Mouse (Mus musculus): ENCODE measurements around the gene Panx2. TPM values are rescaled to one million over a fixed set of nuclear protein-coding genes. Genes with fewer than 3 reads are reported as not detected.

The Panx2 gene
- not detected in 2 replicates for polyA plus RNA-seq (2012; ENCODE audit: insufficient read depth, insufficient read length, missing spikeins)

GRCm38 (mm10) chr15:89059161-89059931 is at the start of gene Panx2:
Gene Panx2, plus strand, starts transcription at chr15:89059734.
- peak within 1 kb of the TSS; percentile 42 for H3K4me3 ChIP-seq (ENCODE audit: insufficient read depth, low read depth, low read length)
- no peaks in the 10 kb centered on the region for H3K4me1 ChIP-seq (ENCODE audit: control insufficient read depth, insufficient read depth, insufficient read length, low read length)
- no peak within 1 kb of the TSS for H3K27ac ChIP-seq (replicated peaks; ENCODE audit: low read depth, low read length)

DNA sequence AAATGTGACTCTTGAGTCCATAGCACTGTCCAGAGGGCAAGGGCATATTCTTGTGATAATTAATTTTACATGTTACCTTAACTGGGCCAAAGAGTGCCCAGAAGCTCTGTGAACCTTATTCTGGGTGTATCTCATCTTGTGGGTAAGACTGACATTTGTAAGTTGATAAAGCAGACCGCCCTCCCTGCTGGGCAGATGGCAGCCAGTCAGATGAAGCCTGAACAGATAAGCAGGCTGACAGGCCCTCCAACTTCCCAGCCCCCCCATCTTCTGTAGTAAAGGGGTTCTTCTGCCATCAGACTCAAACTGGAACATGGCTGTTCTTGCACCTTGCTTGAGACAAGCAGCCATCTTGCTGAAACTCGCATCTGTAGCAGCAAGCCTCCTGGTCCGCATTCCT is 42.8 kb upstream of the Panx2 start:
- H3K4me3 ChIP-seq (ENCODE audit: insufficient read depth, low read depth, low read length): no peak overlapping the region
- H3K4me1 ChIP-seq (ENCODE audit: control insufficient read depth, insufficient read depth, insufficient read length, low read length): no peaks in the 10 kb centered on the region
- no peak overlapping the region for H3K27ac ChIP-seq (replicated peaks; ENCODE audit: low read depth, low read length)

GRCm38 (mm10) chr15:89020085-89020484 is 39.4 kb upstream of the Panx2 start:
- Histone ChIP-seq H3K27ac (replicated peaks; ENCODE audit: low read depth, low read length) (no peak overlapping the region), H3K4me3 (ENCODE audit: insufficient read depth, low read depth, low read length) (no peak overlapping the region), H3K4me1 (ENCODE audit: control insufficient read depth, insufficient read depth, insufficient read length, low read length) (no peaks in the 10 kb centered on the region)

- H3K27ac ChIP-seq (replicated peaks; ENCODE audit: low read depth, low read length): no peak overlapping the region
Measured at GRCm38 (mm10) chr15:89020492-89020891, 39.0 kb upstream of the Panx2 start.

DNA sequence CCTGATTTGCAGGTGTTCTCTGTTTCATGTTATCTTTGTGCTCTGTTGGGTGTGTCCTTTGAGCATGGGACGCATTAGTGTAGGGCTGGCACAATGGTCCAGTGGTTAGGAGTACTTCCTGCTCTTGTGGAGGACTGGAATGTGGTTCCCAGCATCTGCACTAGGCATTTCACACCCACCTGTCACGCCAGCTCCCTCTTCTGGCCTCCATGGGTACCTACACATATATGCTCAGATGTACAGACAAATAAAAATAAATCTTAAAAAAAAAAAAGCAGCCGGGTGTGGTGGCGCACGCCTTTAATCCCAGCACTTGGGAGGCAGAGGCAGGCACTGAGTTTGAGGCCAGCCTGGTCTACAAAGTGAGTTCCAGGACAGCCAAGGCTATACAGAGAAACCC is 15.2 kb upstream of the Panx2 start:
- H3K4me1 ChIP-seq (ENCODE audit: control insufficient read depth, insufficient read depth, insufficient read length, low read length): no peaks in the 10 kb centered on the region
- no peak overlapping the region for H3K27ac ChIP-seq (replicated peaks; ENCODE audit: low read depth, low read length)
- no peak overlapping the region for H3K4me3 ChIP-seq (ENCODE audit: insufficient read depth, low read depth, low read length)

More at GRCm38 (mm10) chr15:89020492-89020891, 39.0 kb upstream of the Panx2 start:
- Histone ChIP-seq H3K4me1 (ENCODE audit: control insufficient read depth, insufficient read depth, insufficient read length, low read length) (no peaks in the 10 kb centered on the region), H3K4me3 (ENCODE audit: insufficient read depth, low read depth, low read length) (no peak overlapping the region)

GRCm38 (mm10) chr15:89046356-89046755 is 13.2 kb upstream of the Panx2 start:
- H3K4me1 ChIP-seq (ENCODE audit: control insufficient read depth, insufficient read depth, insufficient read length, low read length): no peaks in the 10 kb centered on the region
- no peak overlapping the region for H3K27ac ChIP-seq (replicated peaks; ENCODE audit: low read depth, low read length)

GRCm38 (mm10) chr15:89054666-89055065 is 4.9 kb upstream of the Panx2 start:
- no peaks in the 10 kb centered on the region for H3K4me1 ChIP-seq (ENCODE audit: control insufficient read depth, insufficient read depth, insufficient read length, low read length)
- H3K4me3 ChIP-seq (ENCODE audit: insufficient read depth, low read depth, low read length): no peak overlapping the region
- no peak overlapping the region for H3K27ac ChIP-seq (replicated peaks; ENCODE audit: low read depth, low read length)

More at GRCm38 (mm10) chr15:89046356-89046755, 13.2 kb upstream of the Panx2 start:
- no peak overlapping the region for H3K4me3 ChIP-seq (ENCODE audit: insufficient read depth, low read depth, low read length)

DNA sequence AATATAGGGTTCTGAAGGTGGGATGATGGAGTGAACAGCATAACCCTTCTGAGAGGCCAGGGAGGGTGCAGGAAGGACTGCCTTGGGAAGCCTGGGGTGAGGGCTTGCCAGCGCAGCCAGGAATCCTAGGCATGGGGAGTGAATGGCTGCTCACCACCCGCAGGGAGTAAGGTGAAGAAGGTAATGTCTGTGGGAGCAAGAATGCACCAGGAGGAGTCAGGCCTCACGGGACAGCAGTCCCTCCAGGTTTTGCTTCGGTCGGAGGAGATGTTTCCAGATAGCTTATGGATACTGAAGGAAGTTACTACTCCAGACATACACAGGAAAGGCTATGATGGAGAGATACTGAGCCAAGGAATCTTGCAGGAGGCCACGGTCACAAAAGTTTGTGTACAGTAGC is 798 bp upstream of the Panx2 start:
- no peaks in the 10 kb centered on the region for H3K4me1 ChIP-seq (ENCODE audit: control insufficient read depth, insufficient read depth, insufficient read length, low read length)
- H3K27ac ChIP-seq (replicated peaks; ENCODE audit: low read depth, low read length): no peak overlapping the region
- H3K4me3 ChIP-seq (ENCODE audit: insufficient read depth, low read depth, low read length): no peak overlapping the region

GRCm38 (mm10) chr15:89060032-89060681 is 623 bp downstream of the Panx2 start:
- no peak overlapping the region for H3K27ac ChIP-seq (replicated peaks; ENCODE audit: low read depth, low read length)
- H3K4me3 ChIP-seq (ENCODE audit: insufficient read depth, low read depth, low read length): peak overlapping the region; percentile 42
- no peaks in the 10 kb centered on the region for H3K4me1 ChIP-seq (ENCODE audit: control insufficient read depth, insufficient read depth, insufficient read length, low read length)

DNA sequence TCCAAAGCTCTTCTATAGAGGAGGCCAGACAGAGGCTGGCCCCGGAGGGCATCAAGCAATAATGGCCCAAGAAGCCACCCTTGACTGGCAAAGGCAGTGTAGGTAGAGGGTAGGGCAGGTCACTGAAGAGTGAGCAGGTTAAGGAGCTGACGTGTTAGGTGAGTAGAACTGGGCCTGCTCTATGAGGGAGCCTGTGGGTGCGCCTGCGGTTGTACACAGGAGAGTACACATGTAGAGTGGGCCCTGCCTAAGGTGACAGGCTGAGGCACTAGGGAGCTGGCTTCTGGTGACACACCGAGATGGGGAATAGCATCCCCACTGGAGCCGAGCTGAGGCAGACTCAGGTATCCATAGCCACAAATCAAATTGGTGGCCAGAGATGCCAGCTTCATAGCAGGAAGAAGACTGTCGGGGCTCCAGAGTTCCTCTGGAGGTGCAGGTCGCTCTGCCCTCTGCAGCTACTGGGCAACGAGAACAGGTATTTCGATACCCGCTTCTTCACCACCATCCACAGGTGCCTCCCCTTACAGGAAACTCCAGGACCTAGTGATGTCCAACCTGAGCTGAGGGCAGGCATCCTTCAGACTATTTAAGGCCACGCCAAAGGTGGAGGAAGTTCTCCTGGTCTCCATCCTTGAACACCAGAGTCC is 1.4 kb downstream of the Panx2 start:
- Histone ChIP-seq H3K4me3 (ENCODE audit: insufficient read depth, low read depth, low read length) (no peak overlapping the region), H3K4me1 (ENCODE audit: control insufficient read depth, insufficient read depth, insufficient read length, low read length) (no peaks in the 10 kb centered on the region), H3K27ac (replicated peaks; ENCODE audit: low read depth, low read length) (no peak overlapping the region)

- no peaks in the 10 kb centered on the region for H3K4me1 ChIP-seq (ENCODE audit: control insufficient read depth, insufficient read depth, insufficient read length, low read length)
- H3K4me3 ChIP-seq (ENCODE audit: insufficient read depth, low read depth, low read length): no peak overlapping the region
- H3K27ac ChIP-seq (replicated peaks; ENCODE audit: low read depth, low read length): no peak overlapping the region
Measured at GRCm38 (mm10) chr15:89061761-89062517, 2.4 kb downstream of the Panx2 start.

DNA sequence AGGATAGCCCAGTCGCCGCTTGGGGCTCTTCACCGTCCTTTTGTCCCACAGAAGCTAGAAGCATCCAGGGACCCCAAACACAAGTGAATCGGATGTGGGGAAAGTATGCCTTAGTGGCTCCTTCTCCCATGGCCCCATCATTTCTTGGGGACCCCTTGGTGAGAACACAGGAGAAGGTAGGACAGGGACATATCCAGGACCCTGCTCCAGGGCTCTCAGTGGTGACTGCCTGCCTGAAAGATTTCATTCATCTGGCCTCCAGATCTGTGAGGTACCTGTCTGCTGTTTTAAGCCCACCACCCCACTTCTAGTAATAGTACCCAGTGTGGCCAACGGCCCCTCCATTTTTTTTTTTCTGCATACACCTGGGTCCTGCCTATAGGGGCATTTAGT is 3.0 kb downstream of the Panx2 start:
- H3K27ac ChIP-seq (replicated peaks; ENCODE audit: low read depth, low read length): no peak overlapping the region

DNA sequence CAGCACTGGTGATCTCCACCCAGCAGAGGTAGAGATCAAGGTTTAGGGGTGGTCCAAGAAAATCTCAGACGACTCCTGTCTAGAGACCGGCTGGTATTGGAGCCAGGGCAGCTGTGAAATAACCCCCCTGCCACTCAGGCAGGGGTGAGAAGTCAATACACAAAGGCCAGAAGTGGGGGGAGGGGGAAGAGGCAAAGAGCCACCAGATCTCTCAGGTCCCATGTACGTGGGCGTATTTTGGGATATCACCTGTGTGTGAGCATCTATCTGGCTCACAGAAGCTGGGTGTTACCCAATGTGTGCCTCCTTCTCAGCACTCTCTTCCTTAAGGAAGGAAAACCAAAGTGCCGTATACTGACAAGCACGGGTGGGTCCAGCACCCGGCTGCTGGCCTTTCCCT is 3.5 kb downstream of the Panx2 start:
- H3K27ac ChIP-seq (replicated peaks; ENCODE audit: low read depth, low read length): no peak overlapping the region
- H3K4me1 ChIP-seq (ENCODE audit: control insufficient read depth, insufficient read depth, insufficient read length, low read length): no peaks in the 10 kb centered on the region
- no peak overlapping the region for H3K4me3 ChIP-seq (ENCODE audit: insufficient read depth, low read depth, low read length)

More for the DNA sequence above, 3.0 kb downstream of the Panx2 start:
- no peak overlapping the region for H3K4me3 ChIP-seq (ENCODE audit: insufficient read depth, low read depth, low read length)
- no peaks in the 10 kb centered on the region for H3K4me1 ChIP-seq (ENCODE audit: control insufficient read depth, insufficient read depth, insufficient read length, low read length)

GRCm38 (mm10) chr15:89063536-89063935 is 4.0 kb downstream of the Panx2 start:
- Histone ChIP-seq H3K27ac (replicated peaks; ENCODE audit: low read depth, low read length) (no peak overlapping the region), H3K4me3 (ENCODE audit: insufficient read depth, low read depth, low read length) (no peak overlapping the region), H3K4me1 (ENCODE audit: control insufficient read depth, insufficient read depth, insufficient read length, low read length) (no peaks in the 10 kb centered on the region)

- no peak overlapping the region for H3K27ac ChIP-seq (replicated peaks; ENCODE audit: low read depth, low read length)
Measured at GRCm38 (mm10) chr15:89064891-89065290, 5.4 kb downstream of the Panx2 start.

More at GRCm38 (mm10) chr15:89064891-89065290, 5.4 kb downstream of the Panx2 start:
- Histone ChIP-seq H3K4me3 (ENCODE audit: insufficient read depth, low read depth, low read length) (no peak overlapping the region), H3K4me1 (ENCODE audit: control insufficient read depth, insufficient read depth, insufficient read length, low read length) (no peaks in the 10 kb centered on the region)
